Mouse (Mus musculus) spleen, adult 12 weeks (tissue): ENCODE data around the gene Trio.
A peak's percentile ranks its signal among the peaks of the same experiment; 100 is the strongest.

ENCODE experiments used
- DNase-seq: peaks from one replicate; pipeline ENCODE4 v3.0.0; 2022; ENCODE audit warnings: low spot score

The Trio gene

DNA sequence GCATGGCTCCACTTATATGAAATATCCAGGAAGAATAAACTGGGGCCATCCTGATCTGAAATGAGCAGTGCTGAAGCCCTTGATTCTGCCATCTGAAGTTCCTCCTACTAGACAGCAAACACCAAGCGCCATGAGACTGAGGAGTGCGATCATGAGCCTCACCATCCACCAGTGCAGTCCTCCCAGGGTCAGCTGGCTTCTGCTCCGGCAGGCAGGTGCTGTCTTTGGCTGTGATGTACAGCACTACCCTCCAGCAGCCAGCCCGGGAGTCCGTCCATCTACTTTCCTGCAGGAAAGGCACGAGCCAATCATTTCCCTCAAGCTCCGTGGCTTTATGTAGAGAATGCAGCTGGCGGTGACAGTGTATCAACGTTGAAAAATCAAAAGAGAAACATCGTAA lies 10.0 kb upstream of the Trio start:
- no peak for DNase-seq

DNA sequence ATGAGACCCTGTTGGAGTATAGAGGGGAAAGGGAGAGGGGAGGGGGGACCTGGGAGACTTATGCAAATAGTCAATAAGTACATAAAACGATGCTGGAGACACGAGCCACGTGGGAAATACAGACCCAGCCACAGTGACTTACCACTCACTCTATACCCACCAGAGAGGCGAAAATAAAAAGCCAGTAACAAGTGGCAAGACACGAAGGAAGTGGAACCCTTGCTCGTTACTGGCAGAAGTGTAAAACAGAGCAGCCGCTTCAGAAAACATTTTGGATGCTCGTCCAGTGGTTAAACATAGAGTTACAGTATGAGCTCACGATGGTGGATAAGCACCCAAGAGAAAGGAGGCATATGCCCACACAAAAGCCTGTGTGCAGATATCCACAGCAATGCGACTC lies 9.0 kb upstream of the Trio start:
- no peak for DNase-seq

DNA sequence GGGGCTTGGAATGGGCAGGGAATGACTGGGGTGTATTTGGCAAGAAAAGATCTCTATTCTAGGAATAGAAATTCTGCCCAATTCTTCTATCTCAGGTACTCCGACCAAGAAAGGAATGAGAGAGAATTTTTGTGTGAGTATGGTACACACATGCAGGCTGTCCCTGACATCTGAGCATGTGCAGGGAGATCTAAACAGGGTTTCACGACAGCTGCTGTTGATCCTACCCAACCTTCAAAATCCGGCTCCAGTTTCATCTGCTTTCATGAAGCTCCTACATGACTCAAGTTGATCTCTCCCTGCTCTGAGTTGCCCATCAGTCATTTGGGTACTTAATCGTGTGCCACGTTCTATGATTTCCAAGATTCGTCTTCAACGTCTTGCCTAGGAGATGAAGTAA lies 3.7 kb upstream of the Trio start:
- DNase-seq: no peak

DNA sequence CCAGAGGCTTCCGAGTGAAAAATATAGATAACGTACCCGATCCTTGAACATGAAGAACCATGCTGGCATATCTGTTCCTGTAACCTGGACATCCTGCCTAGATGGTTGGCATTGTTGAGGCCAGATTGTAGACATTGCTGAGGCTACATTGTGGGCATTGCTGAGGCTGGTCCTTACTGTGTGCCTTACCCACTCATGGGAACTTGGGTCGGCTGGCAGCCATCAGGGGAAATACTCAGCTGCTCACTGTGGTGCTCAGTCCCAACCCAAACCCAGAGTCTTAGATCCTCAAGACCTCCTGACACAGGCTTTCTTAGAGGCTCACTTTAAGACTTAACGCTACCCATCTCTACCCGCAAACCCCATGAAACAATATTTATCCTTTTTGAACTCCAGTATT lies 2.9 kb upstream of the Trio start:
- DNase-seq: no peak

DNA sequence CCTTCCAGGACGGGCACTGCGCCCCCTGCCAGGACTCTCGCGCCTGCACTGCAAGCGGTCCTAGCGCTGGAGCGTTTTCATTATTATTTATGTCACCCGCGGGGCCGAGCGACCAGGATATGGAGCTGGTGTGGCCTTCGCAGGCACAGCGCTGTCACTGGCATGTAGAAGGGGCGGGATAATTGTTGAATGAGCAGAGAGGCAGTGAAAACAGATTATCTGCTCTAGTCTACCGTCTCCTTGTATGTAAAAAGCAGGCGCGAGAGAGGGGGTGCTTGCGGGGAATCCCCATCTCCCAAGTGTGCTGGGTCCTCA lies 476 bp upstream of the Trio start:
- no peak for DNase-seq

DNA sequence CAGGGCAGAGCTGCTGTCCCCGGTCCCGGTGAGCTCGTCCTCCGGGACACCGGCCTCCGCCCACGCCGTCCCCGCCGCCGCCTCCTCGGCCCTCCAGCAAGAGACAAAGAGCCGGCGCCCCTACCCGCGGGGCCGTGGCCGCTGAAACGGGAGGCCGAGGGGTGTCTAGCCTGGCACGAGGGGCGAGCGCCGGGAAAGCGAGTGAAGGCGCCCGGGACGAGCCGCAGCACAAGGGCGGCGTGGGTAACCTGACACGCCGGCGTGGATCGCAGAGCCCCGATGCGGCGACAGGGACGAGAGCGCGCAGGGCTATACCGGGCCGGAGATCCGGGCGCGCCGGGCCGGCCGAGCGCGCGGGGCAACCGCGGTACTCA lies 696 bp downstream of the Trio start:
- peak; percentile 6 for DNase-seq

DNA sequence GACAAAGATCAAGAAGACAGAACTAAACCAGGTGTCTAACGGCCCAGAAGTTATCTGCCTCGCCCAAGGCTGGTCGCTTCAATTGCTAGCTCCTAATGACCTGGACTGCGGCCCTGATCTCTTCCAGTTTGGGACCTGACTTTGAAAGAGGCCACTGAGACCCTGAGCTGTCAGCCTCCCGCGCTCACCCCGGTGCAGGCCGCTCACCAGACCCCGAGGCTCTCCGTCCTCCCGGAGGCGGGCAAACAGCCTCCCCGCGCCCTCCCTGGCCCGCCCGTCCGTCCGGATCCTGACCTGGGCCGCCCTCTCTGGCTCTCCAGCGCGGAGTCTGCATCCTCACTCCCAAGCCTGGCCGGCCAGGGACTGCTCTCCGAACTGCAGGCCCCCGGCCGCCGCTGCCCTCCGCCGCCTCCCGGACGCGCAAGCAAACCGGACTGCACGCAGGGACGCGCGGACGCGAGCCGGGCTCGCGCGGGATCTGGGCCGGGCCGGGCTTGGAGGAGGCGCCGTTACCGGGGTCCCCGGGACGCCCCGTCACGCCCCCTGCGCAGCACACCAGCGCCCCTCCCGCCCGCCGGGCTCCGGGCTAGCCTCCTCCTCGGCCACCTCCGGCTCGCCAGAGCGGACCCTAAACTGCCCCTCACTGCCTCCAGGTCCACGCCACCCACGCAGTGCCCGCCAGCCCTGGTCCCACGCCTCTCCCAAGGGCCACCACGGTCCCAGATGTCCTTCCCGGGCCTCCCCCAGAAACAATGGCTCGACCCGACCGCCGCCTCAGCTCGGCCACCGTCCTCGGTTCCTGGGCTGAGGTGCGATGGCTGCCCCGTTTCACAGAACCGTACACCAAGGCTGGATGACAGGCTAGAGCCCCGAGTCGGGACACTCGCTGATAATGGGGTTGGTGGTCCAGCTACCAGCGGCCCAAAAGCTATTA lies 1.4 kb downstream of the Trio start:
- DNase-seq: no peak

DNA sequence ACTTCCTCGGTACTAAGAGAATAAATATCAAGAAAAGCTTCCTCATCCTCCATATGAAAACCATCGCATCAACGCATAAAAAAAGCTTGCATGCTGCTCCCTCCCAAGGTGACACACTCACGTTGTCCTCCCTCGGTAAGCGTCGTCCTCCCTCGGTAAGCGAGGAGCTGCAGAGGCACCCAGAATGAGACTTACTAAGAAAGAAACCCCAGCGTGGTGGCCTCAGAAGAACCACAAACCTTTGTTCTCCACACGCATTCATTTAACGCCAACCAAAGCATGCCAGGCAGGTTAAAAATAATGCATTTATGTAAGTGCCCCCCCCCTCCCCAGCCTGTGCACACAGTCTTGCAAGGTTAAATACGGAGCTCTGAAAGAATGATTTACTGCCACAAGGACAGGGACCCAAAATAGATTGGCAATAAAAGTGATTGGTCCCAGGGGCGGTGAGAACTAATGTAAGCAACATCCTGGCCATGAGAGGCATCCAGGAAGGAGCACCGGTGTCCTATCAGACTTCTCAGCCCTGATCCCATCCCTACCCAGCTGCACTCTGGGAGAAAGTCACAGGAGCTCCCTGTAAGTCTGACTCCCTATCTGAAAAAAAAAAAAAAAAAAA lies 3.9 kb downstream of the Trio start:
- DNase-seq: no peak

DNA sequence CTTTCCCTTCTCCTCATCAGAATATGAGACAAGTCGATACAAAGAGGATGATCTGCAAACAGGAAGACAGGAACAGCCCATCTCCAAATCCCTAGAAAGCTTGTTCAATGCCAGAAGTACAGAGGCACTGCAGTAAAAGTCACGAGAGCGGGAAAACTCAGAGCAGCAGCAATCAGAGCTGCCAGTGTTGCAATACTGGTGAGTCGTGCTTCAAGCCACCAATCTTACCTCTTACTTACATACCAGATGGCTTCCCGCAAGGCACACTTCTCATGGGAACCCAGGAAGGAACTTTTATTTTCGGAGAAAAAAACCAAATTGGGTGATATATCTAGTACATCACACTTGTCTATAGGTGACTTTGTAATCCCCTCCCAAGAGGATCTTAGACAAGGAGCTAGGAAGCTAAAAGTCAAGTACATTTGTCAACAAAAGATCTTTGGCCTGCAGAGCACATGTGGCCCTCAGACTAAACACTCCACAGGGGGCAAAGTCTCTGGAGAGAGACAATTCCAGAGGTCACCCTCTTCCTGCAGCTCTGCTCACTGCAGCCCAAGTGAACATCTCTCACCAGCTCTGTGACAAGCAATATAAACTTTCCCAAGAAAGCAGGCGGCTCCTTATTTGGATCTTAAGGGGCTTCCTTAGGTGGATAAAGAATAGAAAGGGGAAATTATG lies 6.1 kb downstream of the Trio start:
- DNase-seq: no peak

DNA sequence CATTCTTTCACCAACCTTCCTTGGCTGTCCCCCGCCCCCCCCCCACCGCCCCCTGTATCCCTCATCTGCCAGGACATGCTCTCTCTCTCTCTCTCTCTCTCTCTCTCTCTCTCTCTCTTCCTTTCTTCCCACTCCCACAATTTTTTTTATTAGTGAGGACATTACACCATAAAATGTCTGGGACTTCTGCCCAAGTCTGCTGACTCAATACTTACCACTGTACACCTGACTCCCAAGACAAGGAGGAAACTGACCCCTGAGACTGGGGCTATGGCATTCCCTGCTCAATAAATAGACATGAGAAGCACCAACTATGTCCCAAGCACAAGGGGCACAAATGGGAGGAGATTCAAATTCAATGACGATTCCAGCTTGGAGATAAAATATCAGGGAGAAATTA lies 18.1 kb downstream of the Trio start:
- no peak for DNase-seq

DNA sequence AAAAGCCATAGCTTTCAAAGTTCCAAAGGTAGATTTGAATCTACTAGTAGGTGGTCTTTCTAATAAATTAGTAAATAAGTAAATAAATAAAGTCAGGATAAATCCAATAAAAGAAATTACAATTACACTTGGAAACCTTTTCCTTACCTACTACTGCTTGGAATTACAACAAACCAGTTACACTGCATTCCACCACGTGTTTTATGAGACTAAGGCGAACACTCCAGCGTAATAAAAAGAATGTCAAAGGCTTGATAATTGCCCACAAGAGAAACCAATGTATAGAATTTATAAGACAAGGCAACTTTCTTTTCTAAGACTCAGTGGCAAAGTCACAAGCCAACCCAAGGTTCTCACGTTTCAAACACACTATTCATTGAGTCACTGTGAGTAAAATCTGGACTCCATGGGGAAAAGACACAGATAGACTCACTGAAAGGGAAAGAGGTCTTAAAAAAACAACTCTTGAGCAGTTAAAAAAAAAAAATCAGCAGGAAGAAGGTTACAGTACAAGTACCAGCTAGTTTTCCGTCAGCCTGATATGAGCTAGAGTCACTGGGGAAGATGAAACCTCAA lies 21.4 kb downstream of the Trio start:
- no peak for DNase-seq

DNA sequence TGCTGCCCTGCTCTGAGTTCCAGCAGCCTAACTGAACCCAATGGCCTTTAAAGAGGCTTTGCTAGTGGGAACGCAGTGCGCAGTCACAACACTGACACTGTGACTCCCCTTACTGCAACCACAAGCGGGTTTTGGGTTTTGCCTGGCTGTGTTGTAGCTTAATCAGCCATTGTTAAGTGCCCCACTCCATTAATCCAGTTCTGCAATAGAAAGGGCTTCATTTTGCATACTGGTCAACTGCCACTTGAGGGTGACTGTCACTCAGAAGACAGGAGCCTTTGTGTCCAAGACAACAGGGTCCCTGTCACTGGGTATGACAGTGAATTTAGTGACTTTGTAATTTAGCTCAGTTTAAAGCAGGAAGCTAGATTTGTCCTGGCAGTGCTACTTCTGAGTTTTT lies 23.1 kb downstream of the Trio start:
- DNase-seq: no peak

DNA sequence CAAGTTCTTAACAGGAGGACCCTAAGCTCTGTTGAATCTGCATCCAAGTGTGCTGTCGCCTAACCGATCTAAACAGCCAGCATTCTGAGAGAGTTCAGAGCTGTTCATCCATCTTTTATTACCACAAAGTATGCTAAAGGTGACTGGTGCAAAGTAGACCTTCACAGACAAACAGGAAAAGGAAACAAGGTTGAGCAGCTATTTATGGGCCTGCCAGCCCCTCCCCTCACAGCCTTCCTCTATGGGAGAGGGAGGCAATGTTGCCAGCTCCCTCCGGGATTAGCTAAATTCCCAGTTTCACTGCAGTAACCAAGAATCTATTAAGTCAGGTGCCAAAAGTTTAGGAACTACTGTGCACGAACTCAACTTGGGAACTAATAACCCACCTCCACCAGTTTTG lies 24.3 kb downstream of the Trio start:
- no peak for DNase-seq

DNA sequence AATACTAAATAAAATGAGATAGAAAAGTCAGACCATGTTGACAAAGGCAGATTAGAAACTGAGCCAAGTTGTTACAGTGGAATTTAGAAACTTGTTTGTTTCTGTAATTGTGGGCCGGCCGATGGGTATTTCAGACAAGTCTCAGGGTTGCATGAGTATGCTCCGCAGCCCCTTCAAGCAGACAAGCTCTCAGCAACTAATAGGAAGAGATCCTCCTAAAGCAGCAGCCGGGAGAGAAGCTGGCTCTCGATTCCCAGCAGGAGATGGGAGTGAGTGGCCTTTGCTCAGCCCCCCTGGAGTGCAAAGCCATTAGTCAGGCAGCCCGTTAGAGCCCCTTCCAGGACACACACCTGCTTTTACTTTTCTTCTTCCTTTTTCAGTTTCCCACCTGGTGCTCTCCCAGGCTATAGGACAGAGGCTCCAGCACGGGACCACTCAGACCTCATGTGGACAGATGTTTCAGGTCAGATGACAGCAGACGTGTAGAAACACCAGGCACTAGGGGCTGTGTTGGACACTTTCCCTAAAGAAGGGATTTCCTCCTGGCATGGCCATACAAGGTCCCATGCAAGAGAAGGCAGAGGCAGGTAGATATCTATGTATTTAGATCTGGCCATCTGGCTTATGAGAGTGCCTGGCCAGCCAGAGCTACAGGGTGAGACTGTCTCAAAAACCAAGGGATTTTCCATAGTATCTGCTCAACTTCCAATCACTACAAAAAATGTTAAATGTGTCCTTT lies 26.9 kb downstream of the Trio start:
- no peak for DNase-seq

DNA sequence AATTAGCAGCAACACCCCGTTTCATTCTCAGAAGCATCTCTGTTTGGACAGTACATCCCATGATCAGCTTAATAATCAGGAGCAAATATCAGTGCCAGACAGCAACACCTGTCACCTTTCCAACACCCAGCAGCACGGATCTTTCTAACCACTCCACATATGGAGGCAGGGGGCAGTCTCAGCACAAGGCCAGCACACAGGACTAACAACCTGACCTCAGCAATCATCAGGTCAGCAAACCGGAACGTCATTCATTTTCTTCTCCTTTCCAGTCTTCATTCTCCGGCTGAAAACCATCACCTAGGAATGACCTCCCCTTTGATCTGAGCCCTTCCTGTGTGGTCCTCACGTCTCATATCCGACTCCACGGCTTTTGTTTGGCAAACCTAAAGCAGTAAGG lies 27.7 kb downstream of the Trio start:
- DNase-seq: no peak

DNA sequence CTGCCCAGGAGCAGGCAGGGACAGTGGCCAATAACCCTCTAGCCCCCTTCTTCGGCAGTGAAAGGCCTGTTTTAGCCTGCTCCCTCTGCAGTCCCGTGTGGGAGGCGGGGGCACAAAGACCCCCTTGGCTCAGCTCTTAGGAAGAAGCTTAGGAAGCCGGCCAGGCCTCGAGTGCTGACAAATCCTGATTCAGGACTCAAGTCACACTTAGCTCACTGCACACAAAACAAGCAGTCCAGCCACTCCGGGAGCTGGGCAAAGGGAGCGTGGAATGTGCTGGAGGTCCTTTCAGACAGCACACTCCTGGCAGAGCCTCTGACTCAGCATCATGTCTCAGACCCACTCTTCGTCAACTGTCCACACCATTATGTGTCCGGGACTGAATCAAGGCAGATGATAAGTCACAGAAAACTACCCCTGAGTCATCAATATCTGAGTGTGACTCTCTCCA lies 28.2 kb downstream of the Trio start:
- no peak for DNase-seq

DNA sequence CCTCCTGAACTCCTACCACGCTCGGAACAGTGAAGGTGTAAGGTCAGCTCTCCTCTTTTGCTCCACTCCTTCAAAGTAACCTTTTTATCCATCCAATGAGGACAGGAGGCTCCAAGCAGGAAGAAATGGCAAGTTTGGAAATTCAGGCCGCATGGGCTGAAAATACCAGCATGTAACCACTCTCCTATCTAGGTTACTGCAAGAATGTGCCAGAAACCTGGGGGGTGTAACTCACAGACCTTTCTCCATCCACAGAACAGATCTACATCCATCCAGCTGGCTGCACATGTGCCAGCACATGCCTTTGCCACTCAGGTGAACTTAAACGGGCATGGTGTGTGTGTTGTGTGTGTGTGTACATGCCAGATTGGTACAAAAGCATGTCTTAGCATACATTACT lies 28.9 kb downstream of the Trio start:
- no peak for DNase-seq

DNA sequence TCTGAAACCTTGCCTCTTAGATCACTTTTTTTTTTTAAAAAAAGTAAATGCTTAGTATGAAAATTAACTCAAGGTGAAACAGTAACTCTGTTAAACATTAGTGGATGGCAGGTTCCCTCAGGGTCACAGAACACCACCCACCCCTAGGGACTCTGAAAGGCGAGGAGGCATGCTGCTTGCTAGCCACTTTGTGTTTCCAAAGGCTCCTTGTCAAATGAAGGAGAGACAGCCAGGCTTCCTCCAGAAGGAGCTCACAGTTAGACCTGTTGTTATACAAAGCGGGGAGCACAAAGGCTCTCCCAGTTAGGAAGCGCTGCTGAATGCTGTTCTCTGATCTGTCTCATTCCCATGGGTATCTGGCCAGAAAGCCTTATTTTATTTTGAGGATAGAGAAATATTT lies 30.2 kb downstream of the Trio start:
- DNase-seq: no peak

DNA sequence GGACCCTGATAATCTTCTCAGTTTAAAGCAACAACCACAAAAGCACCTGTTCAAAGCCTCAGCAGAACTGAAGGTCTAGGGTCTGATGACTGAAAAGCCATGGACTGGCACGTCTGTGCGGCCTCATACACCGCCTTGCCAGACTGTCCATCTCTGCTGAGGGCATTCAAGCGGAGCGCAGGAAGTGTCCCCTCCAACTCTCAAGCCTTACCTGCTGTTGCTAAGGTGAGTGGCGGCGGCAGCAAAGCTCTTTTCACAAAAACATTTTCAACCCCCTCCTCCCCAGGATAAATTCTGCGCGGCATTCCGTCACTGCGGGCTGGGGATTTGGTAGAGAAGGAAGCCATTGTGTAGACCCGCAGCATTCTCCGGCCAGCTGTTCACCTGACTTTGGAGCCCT lies 30.8 kb downstream of the Trio start:
- no peak for DNase-seq

DNA sequence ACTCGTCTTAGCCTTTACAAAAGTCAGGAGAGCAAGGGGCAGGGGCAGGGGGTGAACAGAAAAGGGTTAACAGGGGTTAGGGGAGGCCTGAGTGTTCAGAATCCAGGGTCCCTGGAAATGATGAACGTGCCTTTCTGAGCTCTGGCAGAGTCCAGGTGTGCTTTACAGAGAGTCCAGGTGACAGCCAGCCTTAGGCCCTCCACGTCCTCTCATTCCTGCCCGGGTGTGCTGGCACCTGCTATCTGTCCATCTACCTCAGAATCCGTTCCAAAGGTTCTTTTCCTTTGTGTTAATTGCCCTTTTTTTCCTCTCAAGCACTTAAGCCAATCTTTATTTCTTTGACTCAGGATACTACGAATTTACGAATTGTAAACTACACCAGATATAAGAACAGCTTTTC lies 32.1 kb downstream of the Trio start:
- DNase-seq: no peak

DNA sequence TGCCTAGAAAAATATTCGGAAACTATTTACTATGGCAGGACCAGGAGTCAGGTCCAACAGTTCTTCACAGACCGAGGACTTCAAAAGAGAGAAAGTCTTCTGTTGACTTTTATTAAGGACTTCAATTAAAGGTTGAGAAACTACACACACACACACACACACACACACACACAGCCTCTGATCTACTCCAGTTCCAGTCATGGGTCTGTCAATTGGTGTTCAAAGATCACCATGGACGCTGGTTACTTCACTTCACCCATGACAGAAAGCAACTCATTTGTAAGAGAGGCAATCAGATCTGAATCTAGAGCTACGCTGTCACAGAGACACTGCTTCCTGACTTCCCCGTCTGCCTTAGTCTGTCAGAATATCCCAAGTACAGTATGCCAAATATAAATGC lies 33.1 kb downstream of the Trio start:
- DNase-seq: no peak

DNA sequence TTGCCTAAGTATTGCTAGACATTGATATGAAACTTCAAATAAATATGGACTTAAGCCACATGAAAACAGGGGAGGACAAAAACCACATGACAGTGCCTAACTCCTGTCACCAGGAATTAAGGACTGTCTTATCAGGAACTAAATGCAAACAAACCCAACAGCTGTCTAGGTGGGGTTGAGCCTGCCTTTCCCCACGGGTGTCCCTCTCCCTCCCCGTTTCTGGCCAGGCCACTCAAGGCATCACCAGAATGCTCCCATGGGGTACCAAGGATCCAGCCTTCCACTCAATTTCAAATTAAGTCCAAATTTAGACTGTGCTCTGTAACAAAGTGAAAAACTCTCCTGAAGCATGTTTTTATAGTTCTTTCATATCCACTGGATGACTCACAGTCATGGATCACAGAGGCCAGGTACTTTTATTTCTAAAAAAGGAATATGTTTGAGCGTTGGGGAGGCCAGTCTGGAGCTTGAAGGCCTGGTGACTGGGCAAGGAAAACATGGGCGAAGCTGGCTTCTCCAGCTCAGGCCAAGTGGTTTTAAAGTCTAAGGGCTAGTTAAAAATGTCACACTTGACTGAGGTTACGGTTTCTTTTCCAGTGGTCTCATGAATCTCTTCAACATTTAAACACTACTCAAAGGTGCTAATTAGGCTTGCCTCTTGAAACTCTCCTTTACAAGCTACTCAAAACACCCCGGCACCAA lies 33.6 kb downstream of the Trio start:
- no peak for DNase-seq
